Mouse (Mus musculus): ENCODE measurements around the gene 1700017D01Rik.
"Not testable (repeated sequence)": the region's sequence is repeated elsewhere in the genome, so short reads cannot be mapped to it uniquely, and the experiment has no call there.

Gene 1700017D01Rik

DNA sequence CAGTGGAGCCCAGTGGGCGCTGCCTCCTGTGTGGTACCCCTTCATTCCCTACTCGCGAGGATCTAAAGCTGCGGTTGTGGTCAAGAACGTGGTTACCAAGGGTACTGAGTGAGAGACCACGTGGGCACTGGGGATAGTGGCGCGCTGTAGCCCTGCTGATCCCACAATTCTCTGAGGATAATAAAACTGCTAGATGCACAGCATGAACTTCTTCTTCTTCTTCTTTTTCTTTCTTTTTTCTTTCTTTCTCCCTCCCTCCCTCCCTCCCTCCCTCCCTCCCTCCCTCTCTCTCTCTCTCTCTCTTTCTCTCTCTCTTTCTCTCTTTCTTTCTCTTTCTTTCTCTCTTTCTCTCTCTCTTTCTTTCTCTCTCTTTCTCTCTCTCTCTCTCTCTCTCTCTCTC lies at the start of gene 1700017D01Rik:
TSS of gene 1700017D01Rik (minus strand) at position 101 of the 400 bp plus-strand sequence.
- DNase-seq (ENCODE audit: low spot score) = not testable (repeated sequence)

DNA sequence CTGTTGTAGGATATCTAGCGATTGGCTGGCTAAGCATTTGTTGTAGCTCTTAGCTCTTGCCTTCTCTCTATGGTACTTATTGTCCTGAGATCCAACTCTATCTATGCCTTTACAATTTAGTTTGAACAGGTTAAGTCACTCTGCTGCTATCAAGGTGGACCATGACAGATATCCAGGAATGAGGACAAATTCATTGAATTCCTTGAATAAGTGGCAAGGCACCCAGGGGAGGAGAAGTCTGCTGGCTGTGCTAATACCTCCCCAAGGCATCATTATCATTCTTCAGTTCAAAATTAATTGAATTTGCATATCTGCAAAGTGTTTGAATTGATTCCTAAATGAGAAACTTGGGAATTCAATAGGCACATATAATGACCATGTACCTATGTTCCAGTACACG lies 46.8 kb upstream of the 1700017D01Rik start:
- no peak for DNase-seq (ENCODE audit: low spot score)

GRCm38 (mm10) chr19:11165172-11165571 lies 34.5 kb upstream of the 1700017D01Rik start, which contains the start of gene 1700025F22Rik:
TSS of gene 1700025F22Rik (minus strand) at chr19:11165320.
- DNase-seq (ENCODE audit: low spot score) = no peak

DNA sequence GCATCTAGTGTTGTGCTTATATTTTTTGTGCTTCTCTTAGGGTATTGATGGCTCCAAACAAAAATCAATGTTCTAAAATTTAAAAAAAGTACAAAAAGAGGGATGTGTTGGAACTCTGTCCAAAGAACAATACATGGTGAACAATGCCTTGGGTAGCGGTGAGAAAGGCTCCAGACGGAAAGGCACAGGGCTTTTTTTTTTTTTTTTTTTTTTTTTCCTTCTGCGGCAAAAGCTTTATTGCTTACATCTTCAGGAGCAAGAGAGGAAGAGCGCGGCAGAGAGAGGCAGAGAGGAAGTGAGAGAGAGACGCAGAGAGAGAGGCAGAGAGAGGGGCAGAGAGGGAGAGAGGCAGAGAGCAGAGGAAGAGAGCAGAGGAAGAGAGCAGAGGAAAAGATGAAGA lies 27.2 kb upstream of the 1700017D01Rik start:
- not testable (repeated sequence) for DNase-seq (ENCODE audit: low spot score)

GRCm38 (mm10) chr19:11135336-11135735 lies 4.7 kb upstream of the 1700017D01Rik start:
- DNase-seq (ENCODE audit: low spot score) = no peak

- no peak for DNase-seq (ENCODE audit: low spot score)
Measured at GRCm38 (mm10) chr19:11134852-11135251, 4.2 kb upstream of the 1700017D01Rik start.

DNA sequence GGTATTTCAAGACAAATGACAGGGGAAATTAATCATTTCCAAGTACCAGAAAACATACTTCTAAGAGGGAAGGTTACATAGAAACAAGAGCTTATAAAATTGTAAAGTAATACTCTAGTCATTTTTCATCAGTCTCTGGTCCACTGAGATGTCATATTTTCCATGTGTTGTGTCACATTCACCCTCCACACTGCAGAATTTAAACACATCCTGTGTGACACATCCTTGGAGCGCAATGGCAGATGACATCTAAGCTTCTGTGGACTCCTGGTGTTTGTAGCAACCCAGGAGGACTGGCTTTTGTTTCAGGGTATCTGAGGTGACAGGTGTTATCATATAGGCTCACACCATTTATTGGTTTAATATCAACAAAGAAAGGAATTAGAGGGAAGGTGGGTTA lies 974 bp downstream of the 1700017D01Rik start:
- DNase-seq (ENCODE audit: low spot score) = no peak

DNA sequence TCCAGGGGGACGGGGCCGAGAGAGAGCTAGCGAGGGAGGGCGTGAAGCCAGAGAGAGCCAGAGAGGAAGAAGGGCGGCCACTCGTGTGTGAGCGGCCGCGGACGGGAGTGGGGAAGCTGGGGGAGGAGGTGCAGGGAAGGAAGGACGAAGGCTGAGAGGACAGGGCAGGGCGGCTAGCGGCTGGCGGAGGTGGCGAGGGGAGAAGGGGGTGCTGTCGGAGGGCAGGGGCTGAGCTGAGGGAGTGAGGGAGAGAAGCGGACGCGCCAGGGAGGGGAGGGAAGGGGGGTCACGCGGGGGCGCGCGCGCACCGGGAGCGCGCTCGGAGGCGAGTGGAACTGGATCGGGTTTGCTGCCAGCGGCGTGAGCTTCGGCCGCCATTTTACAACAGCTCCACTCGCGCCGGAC lies 9.7 kb downstream of the 1700017D01Rik start:
- peak; percentile 6 for DNase-seq (ENCODE audit: low spot score)

GRCm38 (mm10) chr19:11119338-11119737 lies 11.3 kb downstream of the 1700017D01Rik start:
- DNase-seq (ENCODE audit: low spot score) = no peak

DNA sequence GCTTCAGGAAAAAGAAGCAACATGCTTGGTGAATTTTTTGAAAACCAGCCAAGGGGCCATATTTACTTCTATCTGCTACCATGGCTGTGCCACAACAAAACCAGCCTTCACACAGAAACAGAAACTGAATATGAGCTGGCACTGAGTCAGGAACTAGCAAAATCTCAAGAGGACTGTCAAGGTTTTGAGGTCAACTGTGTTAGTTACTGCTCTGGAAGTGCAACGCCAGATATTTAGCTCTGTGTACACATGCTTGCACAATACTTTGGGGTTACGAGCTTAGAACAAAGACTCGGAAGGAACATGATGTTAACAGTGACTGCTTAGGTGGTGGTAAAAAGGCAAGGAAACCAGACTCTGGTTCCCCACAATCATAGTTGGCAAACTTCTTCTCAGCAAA lies 22.9 kb downstream of the 1700017D01Rik start:
- no peak for DNase-seq (ENCODE audit: low spot score)

DNA sequence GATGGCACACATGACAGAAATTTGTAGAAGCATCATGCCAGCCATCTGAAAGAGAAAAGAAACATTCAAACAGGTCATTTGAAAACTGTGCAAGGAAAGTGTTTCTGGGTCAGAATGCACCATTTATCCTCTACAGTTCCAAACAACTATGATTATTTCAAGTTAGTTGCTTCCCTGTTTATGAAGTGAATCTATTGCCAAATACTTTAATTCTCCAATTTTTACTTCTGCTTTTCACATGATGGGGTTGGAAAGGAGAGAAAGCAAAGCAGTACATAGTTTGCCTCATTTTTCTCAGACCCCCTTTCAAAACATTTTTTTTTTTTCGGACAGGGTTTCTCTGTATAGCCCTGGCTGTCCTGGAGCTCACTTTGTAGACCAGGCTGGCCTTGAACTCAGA lies 28.8 kb downstream of the 1700017D01Rik start:
- DNase-seq (ENCODE audit: low spot score) = no peak

GRCm38 (mm10) chr19:11098401-11098800 lies 32.3 kb downstream of the 1700017D01Rik start:
- no peak for DNase-seq (ENCODE audit: low spot score)

- not testable (repeated sequence) for DNase-seq (ENCODE audit: low spot score)
Measured at GRCm38 (mm10) chr19:11092131-11092530, 38.5 kb downstream of the 1700017D01Rik start.

GRCm38 (mm10) chr19:11080934-11081333 lies 49.7 kb downstream of the 1700017D01Rik start, which contains the start of gene Ms4a8a:
TSS of gene Ms4a8a (minus strand) at chr19:11081102.
- DNase-seq (ENCODE audit: low spot score) = no peak

DNA sequence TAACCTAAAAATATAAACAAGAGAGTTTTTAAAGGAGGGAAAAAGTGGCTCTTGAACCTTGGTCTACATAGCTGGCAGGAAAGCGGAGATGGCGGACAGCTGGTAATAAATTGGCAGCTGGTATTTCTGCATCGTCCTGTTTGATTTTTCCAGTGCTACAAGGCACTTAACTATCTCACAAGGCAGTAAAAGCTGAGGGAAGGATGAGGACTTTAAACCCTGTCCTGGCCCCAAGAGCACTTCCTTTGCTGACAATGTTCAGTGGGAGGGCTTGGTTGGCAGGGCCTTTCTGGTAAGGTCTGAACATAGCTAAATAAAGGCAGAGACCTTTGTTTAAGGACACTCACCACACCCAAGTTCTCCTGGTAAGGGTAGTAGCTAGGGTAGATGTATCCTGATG lies 60.3 kb downstream of the 1700017D01Rik start:
- DNase-seq (ENCODE audit: low spot score) = no peak

DNA sequence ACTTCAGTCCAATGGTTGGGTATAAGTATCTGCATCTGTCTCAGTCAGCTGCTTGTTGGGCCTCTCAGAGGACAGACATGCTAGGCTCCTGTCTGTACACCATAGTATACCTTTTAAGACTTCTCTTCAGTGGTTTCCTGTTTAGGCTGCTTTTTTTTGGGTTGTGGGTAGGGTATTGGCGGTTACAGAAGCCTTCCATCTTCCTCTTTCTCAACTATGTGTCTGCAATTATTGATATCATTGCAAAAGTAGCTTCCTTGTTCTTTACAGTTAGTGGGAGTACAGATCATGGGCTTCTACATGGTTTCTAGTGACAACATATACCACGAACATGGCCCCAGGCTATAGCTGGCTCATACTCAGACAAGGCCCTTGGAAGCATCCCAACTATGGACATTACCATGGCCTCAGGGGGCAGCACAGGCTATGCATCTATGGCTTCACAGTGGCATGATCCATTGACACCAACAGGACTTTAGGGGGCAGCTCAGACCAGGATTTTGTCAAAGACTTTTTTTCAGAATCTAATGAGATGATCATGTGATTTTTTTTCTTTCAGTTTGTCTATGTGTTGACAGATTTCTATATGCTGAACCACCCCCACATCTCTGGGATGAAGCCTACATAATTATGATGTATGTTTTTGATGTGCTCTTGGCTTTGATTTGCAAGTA lies 65.3 kb downstream of the 1700017D01Rik start:
- no peak for DNase-seq (ENCODE audit: low spot score)

DNA sequence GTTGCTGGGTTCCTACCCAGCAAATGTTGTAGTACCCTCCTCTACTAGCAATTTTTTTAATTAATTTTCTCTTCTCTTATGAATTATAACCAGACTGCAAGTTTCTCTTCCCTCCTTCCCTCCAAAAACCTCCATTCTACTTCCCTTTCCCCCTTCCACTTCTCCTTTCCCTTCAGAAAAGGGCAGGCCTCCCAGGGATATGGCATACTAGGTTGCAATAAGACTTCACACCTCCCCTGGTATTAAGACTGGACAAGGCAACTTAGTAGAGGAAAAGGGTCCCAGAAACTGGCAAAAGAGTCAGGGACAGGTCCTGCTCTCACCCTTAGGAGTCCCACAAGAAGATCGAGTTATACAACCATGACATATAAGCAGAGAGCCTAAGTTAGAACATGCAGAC lies 69.8 kb downstream of the 1700017D01Rik start:
- no peak for DNase-seq (ENCODE audit: low spot score)

- DNase-seq (ENCODE audit: low spot score) = no peak
Measured at GRCm38 (mm10) chr19:11059967-11060366, 70.7 kb downstream of the 1700017D01Rik start.

- not testable (repeated sequence) for DNase-seq (ENCODE audit: low spot score)
Measured at GRCm38 (mm10) chr19:11055700-11056099, 75.0 kb downstream of the 1700017D01Rik start.

- no peak for DNase-seq (ENCODE audit: low spot score)
Measured at GRCm38 (mm10) chr19:11053277-11053676, 77.4 kb downstream of the 1700017D01Rik start.

GRCm38 (mm10) chr19:11052877-11053276 lies 77.8 kb downstream of the 1700017D01Rik start:
- no peak for DNase-seq (ENCODE audit: low spot score)

DNA sequence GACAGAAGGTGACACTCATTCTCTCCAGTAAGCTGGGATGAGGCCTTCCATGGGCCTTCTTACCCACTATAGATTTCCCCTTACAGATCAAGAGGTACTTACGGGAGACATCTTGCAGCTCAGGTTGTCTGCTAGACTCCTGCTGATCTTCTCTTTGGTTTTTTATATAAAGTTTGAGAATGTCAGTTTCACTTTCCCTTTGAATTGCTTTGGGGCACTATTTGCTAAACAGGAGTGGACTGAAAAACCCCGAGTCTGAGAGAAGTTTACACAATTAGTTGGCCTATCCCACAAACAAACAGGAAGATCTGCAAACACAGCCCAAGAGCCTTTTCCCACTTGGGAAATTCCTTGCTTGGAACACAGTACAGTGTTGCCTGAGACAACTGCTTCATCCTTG lies 80.4 kb downstream of the 1700017D01Rik start:
- no peak for DNase-seq (ENCODE audit: low spot score)

DNA sequence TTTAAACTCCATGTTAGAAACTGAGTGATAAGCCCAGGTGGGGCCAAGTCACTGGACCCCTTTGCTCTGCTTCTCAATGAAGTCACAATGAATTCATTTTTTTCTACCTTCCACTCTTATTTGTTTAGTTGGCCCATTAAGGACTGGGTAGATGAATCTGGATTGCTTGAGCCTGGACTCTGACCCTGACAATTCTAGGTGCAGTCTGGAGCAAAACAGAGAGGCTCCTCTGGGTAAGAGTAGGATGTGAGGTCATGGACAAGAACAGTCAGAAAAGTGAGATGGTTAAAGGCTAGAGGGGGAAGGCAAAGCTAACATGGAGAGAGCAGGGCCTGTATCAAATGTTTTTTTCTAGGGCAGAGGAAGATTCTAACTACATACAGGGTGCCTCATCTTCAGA lies 81.2 kb downstream of the 1700017D01Rik start:
- DNase-seq (ENCODE audit: low spot score) = no peak

- DNase-seq (ENCODE audit: low spot score) = no peak
Measured at GRCm38 (mm10) chr19:11048503-11048902, 82.2 kb downstream of the 1700017D01Rik start.
